Mouse (Mus musculus) thymus, adult 2 months (tissue): Measurements from ENCODE around the gene Atg13.

Experiments
- CTCF ChIP-seq: fragments of 200-500 bp; IDR thresholded peaks from 2 replicates; pipeline ENCODE4 v1.5.1; 2012; ENCODE audit warnings: mild to moderate bottlenecking, control low read depth, low read length, moderate library complexity, borderline replicate concordance; ENCODE audit not compliant: control insufficient read depth, poor library complexity, insufficient read depth; ENCODE audit errors: extremely low read depth
- POLR2A ChIP-seq: fragments of 200-500 bp; IDR thresholded peaks from 2 replicates; pipeline ENCODE4 v1.6.1; 2012; ENCODE audit warnings: mild to moderate bottlenecking, low read length, control low read depth, moderate library complexity; ENCODE audit not compliant: control insufficient read depth, poor library complexity, insufficient read depth; ENCODE audit errors: extremely low read depth

DNA sequence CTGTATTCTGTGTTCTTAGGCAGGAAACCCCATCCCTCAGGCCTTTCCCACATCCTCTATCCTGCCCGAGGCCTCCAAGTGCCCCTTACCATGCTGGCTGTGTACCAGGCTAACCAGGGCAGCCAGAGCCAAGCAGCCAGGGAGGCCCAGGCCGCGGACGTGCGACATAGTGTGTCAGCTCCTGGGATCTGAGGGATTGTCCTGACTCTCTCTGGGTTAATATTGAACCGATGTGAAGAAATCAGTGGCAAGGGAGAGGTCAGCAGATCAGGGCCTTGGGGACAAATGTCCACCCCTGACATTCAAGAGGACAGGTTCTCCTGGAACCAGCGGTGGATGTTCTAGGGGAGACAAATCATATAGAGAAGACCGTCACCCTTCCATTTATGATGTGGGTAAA, 74.1 kb downstream of the Atg13 start, which contains the start of gene F2:
- TF ChIP-seq CTCF (no peak), POLR2A (no peak)
